Mouse (Mus musculus) gastrocnemius, postnatal 4 days (tissue): ENCODE measurements around the gene Phtf1. TPM values are rescaled to one million over a fixed set of nuclear protein-coding genes. Genes with fewer than 3 reads are reported as not detected.

Source experiments
- DNase-seq, 2 experiments: peaks; one replicate each; pipeline ENCODE4 v3.0.0; 2021 to 2022; ENCODE audit warnings: low spot score in 2 of 2, mixed read lengths in 2 of 2
- long read RNA-seq, 2 experiments: library from polyadenylated mRNA; stranded (forward); transcript quantifications; one replicate each; pipeline ENCODE4 v2.0.0; 2021
- total RNA-seq, 2 experiments: library from RNA; stranded (reverse); gene quantifications; 2 replicates each; pipeline ENCODE4 v1.2.3; 2021

Phtf1 gene
- 10 to 100 TPM; 17.7 to 18.3 TPM for total RNA-seq
- long read RNA-seq, experiment 1, transcript Phtf1-202 (19 exons, 3,327 nt): major isoform, 18 of 43 reads
- long read RNA-seq, experiment 1, partial matches to known transcripts: 3 of 43 reads
- long read RNA-seq, experiment 1, other reads (novel, unspliced or antisense): 19 of 43 reads
- long read RNA-seq, experiment 2, transcript Phtf1-202 (19 exons, 3,327 nt): major isoform, 25 of 40 reads
- long read RNA-seq, experiment 2, partial matches to known transcripts: 1 of 40 reads
- long read RNA-seq, experiment 2, other reads (novel, unspliced or antisense): 12 of 40 reads

DNA sequence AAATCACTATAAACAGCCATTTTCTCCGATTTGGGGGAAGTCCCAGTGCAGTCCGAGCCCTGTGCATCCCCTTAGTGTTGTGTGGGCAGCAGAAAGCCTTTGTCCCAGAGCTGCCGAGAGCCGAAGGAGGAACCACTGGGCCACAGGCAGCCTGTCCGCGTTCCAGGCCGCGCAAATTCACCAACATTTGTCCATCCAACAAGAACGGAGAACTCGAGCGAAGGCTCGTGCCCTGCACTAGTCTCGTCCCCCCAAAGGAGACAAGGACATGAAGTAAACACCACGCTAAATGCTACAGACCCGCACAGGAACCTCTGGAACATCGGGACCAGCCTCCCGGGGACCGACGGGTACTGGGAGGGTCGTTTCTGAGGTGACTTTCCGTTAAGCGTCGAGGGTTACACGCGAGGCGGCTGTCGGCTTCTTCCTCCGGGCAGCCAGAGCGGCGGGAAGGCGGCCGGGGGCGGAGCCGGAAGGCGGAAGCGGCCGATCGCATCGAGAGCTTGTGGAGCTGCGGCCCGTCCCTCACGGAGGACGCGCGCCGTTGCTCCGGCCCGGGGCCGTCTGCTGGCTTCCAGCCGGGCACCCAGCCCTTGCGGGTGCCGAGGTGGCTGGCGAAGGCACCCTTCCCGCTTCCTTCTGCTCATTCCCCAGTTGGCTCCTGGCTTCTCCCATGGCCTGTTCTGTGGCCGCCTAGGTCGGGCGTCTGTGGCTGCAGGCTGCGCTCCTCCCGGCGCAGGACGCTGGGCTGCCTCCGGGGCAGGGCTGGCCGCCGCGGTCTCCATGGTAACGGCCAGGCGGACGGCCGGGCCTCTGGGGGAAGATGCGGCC lies at the start of gene Phtf1:
Gene Phtf1, plus strand, starts transcription at position 250 of the 831 bp plus-strand sequence.
- DNase-seq: peak; percentile 77 to 87

DNA sequence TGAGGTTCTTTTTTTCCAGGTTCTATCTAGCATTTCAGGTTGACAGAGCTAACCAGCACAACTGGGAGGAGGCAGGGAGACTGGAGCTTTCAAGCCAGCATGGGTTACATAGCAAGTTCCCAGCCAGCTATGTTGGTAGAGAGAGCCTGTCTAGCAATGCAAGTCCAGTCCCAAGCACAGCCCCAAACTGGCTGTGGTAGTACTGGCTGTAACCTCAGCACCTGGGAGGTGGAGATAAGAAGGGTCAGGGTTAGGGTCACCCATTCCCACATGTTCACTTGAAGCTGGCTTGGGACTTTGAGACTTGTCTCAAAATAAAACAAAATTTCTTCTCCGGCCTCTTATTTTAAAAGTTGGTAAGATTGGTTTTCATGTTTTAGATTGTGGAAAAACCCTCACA lies 47.8 kb upstream of the Phtf1 start:
- no peak for DNase-seq

DNA sequence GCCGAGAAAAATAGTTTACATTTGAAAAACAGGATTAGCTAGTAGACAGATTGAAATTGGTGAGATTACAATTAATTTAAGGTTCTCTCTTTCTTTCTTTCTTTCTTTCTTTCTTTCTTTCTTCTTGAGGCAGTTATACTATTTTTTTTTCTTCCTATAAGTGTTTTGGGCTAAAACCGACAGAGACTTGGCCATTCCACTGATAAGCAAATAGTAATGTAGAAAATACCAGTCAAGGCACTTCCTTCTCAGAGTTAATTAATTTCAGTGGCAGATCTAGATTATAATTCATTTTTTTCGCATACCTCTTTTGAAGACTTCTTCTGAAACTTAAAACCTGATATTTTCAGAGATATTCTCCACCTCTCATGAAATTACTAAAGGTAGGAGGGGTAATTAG lies 42.6 kb upstream of the Phtf1 start:
- DNase-seq: no peak

DNA sequence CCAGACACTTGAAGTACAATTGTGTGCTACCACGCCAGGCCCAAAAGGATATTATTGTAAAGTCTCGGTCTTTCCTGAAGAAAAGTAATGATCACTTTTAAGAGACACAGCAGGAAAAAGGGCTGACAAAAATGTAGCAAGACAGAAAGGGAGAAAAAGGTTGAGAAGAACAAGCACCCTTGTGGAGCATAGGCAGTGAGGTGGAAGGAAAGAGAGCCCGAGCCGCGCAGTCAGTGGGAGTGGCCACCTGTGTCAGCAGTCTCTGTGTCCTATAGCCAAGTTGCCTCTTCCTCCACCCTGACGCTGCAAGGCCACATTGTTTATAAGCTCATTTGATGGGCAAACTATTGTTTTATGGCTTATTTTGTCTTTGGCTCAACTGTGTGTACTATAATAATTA lies 40.4 kb upstream of the Phtf1 start:
- DNase-seq: no peak

DNA sequence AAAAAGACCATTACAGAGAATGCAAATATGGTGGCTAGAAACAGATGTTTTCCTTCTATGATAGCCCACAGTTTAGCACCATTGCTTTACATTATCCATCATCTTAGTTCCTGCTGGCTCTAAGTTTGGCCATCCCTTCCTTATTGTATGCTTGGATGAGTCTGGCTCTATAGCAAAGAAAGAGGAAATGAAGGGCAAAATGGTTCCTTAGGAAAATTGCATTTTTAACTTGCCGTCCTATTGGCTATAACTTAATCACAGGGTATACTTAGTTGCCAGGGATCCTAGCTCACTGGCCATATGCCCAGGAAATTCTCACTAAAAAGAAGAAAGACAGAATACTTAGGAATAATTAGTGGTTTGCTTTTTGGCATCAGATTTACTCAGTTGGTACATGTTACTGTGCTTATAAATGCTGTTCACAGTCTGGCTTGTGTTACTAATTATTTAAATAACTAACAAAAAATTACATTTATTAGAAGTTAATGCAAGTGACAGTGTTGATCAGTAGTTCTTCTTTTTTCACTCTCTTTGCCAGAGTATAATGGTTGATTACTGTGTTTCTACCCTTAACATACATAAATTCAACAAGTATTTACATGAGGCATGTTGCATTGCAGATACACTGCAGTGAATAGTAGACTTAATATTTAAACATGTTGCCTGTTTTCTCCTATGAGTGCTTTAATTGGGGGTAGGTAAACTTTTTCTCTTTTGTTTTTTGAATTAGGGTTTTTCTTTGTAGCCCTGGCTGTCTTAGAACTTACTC lies 22.9 kb upstream of the Phtf1 start:
- no peak for DNase-seq

DNA sequence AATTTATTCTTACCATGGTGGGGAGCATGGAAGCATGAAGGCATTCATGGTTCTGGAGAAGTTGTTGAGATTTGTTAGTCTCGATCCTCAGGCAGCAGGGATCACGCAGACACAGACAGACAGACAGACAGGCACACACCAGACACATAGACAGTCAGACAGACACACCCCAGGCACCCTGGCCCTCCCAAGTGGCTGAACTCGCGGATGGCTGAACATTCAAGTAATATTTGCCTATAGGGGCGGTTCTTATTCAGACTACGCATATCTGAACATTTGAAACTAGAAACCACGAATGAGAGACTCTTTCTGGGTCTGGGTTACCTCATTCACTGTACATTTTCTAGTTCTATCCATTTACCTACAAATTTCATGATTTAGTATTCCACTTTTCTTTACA lies 19.2 kb upstream of the Phtf1 start:
- DNase-seq: no peak

DNA sequence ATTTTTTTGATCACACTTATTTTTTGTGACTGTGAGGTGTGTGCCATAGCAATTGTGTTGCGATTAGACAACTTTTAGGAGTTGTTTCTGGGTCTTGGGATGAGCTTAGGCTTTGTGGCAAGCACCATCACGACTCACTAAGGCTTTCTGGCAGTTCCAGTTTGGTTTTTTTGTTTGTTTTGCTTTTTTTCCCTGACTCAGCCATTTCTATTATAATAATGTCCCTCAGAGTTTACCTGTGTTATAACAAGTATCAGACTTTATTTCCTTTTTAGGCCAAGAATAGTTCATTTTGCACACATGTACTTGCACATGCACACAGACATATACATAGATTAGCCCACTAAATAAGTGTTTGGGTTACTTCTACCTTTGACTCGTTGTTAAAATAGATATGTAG lies 7.3 kb upstream of the Phtf1 start:
- DNase-seq: no peak

DNA sequence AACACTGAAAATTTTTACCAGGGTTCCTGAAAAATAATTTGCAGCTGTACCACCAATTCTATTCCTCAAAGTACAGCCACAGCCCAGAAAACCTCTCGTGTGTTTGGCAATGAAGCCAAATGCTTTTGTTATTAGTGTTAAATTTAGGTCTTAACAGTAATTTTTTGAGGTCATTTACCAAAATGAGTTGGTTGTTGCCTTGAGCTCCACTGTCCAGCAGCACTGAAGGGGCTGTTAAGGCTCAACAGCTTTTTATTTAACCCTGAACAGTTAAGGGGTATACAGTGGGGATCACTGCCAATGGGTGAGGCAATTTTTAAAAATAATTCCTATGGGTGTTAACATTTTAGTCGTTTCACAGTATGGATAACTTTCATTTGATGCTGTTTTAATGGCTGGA lies 679 bp upstream of the Phtf1 start:
- no peak for DNase-seq

DNA sequence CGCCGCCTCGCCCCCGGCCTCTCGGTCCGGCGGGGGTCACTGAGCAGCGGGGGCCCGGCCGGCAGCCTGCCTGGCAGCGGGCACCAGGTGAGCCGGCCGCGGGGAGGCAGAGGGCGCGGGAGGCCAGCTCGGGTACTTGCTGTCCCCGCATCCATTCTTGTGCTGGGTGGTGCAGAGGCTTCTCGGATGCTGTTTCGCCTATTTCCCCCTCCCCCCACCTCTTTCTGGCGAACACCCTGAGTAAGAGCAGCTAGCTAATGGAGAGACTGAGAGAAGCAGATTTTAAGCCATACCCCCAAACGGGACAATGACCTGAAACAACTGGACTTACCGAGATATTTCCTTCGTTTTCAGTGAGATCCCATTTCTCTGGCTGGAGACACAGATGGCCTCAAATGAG lies 791 bp downstream of the Phtf1 start:
- DNase-seq: no peak

DNA sequence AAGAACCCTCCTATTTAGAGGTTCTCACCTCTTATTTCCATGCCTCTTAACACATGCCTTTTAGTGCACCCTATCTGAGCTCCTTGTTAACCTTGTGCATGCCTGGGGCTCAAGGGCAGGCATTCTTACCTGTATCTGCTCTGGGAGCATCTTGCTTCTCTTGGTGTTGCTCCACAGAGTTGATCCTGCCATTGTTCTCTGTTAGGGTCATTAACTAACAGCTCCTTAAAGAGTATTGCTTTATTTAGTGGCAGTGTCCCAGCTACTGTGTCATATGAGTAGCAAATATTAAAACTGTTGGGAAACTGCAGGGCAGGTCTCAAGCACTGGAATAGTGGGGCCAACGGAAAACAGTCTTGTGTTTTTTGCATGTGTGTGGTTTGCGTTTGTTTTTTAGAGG lies 3.2 kb downstream of the Phtf1 start:
- no peak for DNase-seq

DNA sequence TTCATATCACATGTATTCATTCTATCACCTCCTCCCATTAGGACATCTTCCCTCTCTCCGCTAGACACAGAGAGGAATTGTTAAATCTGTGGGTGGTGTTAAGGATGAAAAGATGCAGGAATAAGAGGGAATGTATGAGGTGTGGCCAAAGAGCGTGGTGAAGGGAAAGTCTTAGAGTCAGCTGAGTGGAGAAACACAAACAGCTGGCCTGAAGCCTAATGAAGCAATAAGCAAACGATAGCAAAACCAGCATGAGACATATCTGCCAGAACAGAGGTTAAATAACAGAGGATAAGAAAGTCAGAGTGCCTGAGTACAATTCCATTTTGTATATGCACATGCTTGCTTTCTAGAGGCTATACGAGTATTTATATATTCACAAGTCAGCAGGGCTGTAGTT lies 16.6 kb downstream of the Phtf1 start:
- no peak for DNase-seq

DNA sequence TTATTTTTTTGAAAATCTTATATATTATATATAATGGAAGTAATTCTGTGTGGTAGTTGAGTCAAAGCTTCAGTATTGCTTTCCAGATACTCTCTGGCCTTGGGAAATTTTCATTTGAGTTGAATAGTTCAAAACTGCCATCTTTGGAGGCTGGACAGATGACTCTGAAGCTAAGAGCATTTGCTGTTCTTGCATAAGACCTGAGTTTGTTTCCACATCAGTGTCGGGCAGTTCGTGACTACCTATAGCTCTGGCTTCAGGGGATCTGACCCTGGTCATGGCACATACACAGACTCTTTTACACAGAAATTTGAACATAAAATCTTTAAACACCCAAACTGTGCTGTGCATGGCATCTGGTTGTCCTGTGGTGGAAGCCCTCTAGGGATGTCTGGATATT lies 17.3 kb downstream of the Phtf1 start:
- DNase-seq: no peak

DNA sequence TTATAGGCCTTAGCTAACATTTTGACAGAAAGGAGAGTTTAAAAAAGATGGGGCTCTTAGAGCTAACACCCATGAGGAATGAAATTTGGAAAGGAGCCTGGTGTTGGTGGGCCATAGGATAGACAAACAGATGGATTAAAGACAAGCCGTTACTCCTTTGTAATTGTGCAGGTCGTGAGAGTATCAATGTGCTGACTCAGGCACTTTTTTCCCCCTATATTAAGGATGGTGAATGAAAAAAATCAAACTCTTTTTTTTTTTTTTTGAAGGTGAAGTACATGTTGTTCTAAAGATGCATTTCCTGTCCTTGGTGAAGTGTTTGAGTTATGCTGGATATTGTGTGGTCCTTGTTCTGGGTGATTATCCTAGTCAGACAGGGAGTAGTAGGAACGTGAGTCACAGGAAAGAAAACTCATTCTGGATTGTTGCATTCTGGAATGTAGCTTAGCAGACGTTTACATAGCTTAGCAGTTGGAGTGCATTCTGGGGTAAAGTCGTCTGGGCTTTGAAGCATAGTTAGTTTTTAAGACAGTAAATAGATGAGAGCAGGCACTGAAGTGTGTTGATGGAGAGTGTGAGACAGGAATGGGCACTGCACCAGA lies 20.0 kb downstream of the Phtf1 start:
- no peak for DNase-seq

DNA sequence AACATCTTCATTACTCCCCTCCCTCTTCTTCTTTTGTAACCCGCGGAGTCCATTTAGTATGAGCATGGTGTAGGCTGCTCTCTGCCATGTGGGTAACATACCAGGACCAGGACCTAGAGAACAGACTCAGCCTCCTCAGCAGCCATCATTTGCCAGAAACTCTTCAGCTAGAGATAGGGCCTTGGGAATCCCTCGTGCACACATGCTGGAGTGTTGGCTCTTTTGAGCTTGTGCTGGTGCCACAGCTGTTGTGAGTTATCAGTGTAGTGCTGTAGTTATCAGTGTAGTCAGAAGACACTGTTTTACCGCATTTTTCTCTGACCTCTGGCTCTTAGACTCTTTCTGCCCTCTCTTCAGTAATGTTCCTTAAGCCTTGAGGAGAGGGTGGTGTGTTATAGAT lies 21.4 kb downstream of the Phtf1 start:
- DNase-seq: no peak

DNA sequence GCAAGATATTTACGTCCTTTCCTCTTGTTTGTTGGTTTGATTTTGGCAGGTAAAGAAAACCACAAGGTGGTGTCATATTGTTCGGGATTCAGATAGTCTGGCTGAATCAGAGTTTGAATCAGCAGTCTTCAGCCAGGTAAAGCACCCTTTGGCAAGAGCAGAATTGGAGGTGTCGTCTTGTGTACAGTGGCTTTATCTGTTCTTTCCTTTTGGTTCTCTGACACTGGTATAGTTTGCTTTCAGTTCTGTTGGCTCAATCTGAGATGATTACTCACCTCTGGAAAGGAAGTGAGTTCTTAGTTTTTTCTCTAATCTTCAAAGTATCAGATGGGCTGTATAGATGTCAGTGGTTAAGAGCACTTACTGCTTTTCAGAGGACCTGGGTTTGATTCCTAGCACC lies 23.4 kb downstream of the Phtf1 start:
- DNase-seq: no peak

DNA sequence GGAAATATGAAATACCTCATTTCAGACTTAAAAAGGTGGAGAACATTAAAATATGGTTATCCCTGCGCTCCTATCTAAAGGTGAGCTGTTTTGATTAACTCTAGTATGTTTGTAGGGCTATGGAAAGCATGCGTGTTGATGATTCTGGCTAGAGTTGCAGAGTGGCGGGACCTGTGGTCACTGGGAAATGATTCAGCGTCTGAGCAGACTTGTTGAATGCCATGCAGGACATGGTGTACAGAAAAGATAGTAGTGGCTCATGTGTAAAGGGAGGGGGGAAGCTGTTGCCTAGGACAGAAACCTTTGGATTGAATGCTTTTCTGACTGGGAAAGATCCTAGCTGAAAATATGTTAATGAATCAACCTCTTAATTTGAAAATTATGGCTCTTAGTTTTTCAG lies 30.8 kb downstream of the Phtf1 start:
- DNase-seq: no peak

DNA sequence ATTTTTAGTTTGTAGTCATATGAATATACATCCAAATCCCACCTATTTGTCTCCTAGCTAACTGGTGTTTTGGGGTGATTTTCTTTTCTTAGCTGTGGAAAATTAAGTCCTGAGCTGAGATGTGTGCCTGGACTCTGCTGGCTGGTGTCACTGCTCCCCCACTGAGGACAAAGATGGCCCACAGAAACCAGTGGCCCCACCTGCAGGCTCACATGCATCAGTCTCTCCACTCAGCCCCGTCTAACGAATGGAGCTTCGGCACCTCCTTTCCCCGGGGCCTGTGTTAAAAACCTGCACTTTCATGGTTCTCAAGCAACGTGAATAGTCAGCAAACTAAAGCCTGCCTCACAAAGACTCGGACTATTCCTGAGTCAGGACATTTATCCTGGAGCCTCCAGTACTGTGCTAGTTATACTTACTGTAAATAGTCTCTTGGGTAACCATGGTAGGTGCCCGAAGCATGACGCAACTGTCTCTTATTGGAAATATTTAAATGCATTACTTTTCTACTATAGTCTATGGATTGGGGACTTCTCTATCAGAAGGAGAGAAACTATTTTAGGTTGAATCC lies 39.1 kb downstream of the Phtf1 start:
- DNase-seq: no peak

DNA sequence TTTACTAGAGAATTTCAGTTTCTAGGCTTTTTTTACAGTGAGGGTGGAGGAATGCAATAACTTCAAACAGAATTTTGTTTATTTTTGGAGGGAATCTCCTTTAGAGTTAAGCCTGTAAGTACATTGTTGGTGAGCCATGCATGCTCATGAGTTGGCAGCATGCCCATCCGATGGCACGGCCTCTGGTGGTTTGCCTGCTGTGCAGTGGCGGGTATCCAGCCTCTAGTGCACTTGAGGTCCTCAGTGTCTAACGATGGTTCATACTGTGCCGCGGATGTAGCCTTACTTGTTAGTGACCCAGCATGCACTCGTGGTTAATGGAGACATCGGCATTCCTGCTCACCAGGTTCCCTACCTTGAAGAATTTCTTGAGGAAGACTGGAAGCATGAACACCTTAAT lies 39.6 kb downstream of the Phtf1 start:
- no peak for DNase-seq

DNA sequence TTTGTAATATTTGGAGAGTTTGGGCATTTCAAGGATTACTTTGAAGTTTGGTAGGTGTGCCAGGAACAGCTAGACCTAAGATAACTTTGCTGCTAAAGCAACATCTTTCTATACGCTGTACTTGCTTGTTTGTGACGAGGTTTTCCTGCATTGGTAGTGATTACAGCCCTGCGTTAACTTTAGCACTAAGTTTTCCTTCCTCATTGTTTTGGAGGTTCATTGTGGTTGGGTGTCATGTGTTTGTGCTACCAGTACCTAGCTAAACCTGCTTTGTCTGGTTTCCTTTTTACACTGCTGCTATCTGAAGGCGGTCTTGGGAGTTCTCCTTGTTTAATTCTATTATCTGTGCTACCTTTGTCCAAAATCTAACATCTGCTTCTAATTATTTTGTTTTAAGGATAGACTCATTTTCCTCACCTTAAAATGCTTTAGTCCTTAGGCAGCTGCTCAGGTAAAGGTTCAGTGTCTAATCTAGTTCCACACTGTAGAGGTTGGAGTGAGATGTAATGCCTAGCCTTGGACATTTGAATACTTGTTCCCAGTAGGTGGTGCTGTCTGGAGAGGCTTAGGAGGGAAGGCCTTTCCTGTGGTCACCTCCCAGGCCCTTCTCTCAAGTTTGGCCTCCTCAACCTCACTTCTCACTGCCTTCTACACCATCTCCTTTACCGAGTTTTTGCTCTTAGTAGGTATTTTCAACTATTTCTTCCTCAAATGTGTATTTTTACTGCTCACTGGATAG lies 42.2 kb downstream of the Phtf1 start:
- DNase-seq: no peak

DNA sequence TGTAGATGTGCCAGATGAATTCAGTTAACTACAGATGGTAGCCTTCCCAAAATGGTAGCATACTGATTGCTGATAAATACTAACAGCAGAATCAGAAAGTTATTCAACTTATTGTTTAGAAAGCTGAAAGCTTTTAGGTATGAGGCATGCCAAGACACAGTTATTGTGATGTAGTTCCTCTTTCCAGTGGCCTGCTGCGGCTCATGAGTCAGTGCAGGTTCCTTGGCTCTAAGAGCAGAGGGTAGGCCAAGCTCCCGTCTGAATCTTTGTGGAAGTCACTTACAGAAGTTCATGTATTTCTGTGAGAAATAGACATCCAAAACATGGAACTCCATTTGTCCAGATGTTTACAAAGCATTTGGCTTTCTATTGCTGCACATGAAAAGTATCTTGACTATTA lies 44.1 kb downstream of the Phtf1 start:
- DNase-seq: no peak

DNA sequence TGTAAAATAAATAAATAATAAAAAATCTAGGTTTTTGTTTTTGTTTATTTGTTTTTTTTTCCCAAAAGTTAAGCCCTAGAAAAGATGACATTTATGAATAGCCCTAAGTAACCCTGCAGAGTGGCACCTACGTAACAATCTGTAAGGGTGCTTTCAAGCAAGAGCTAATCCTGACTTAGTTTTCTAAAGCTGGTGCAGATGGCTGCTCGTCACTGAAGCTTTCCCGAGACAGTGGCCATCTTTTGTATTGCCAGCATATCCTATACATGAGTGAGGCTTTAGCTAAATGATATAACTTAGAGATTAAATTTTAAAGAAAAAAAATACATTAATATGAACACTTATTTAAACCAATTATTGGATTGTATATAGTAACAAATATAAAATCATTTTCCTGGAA lies 50.0 kb downstream of the Phtf1 start:
- DNase-seq: no peak
